Mouse (Mus musculus): ENCODE measurements at regions not wholly inside any gene's neighbourhood (a gene's known extent, or its start where the extent isn't known, plus 50 kb on each side); places are given as distances from the start of the nearest gene placed in this dataset.

GRCm38 (mm10) chr6:101484526-101485287, 107.0 kb upstream of the Pdzrn3 start:
- peak; percentile 15; the same call in 1 of the 2 replicates for ATAC-seq (ENCODE audit: low TSS enrichment)

DNA sequence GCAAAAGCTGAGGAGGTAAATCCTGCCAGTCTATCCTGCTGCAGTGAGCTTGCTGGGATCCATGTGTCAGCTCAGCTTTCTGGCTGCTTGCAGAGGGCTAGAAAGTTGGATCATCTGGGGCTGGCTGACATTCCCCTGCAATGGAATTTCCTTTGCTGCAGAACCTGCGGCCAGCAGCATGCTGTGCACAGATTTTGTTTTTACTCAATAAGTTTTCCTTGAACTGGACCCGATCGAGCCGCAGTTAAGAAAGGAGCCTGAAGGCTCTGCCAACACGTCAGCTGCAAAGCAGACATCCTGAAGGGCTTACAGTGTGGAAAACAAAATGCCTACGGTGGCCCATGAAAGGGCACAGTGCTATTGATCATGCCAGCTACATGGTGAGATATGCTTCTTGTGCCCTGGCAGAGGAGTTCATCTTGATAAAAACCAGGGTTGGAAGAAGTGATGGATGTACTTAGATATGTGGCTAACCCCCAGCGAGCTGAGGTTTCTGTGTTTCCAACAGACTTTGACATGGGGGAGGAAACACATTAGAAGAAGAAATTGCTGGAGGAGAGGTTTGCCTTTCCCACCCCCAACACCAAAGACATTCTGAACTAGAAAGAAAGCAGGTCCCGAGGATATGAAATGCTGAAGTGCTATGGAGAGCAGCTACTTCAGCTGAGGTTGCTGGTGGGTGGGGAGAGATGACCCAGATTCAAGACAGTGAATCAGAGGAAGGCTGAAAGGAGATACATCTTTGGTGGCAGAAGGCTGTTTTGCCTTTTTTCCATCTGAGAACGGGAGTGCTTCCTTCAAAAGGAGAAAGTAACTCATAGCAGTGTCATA, 105.2 kb upstream of the Pdzrn3 start:
- peak; percentile 95 for ATAC-seq (ENCODE audit: low TSS enrichment)

- no peak for ATAC-seq (ENCODE audit: low TSS enrichment)
Observed at GRCm38 (mm10) chr6:101473956-101474355, 96.3 kb upstream of the Pdzrn3 start.

DNA sequence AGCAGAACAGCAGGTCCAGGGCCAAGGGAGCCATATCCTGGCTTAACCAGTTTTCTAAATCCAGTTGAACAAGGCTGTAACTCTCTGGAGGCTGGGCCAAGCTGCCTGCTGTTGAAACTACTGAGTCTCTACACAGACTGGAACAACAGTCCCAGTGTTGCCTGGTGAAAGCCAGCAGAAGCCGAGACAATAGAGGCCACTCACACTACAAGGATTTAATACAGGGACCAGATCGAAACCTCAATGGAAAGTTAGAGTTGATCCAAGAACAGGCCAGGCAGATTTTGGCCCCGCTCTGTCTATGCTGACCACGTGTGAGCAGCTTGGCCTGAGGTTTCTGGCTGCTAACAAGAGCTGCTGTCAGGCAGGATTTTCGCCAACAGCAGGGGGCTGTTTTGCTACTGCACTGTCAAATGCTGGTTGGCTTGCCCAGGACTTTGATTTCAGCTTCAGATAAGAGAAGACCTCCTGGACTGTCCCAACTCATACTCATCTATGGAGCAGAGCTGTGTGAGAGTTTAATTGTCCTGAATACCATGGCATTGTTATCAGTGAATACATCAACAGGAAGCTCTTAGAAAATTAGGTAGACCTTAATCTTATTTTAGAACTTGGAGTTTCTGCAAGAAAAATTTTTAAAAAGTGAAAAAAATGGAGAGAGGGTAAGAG, 95.7 kb upstream of the Pdzrn3 start:
- ATAC-seq (ENCODE audit: low TSS enrichment) = peak; percentile 96

DNA sequence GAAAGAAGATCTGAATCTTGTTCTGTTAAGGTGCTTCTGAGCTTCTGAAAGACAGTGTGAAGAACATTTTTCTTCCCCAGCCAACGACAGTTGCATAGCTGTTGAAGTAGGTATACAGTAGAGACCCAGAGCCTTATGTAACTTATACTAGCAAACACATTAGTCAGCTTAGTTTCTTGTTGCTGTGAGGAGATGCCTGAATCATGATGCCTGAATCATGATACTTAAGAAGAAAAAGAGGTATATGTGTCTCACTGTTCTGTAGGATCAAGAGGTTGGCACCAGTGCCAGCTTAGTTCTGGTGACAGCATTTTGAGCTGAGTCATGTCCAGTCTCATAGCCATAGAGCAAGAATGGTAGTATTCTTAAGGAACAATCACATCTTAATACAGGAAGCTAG, 87.2 kb upstream of the Pdzrn3 start:
- ATAC-seq (ENCODE audit: low TSS enrichment) = peak; percentile 91

GRCm38 (mm10) chr6:101463812-101464320, 86.2 kb upstream of the Pdzrn3 start:
- ATAC-seq (ENCODE audit: low TSS enrichment) = no peak

- peak; percentile 88 for ATAC-seq (ENCODE audit: low TSS enrichment)
Observed at GRCm38 (mm10) chr6:101446720-101447119, 69.0 kb upstream of the Pdzrn3 start.

GRCm38 (mm10) chr6:101446316-101446715, 68.6 kb upstream of the Pdzrn3 start:
- peak; percentile 36; the same call in 1 of the 2 replicates for ATAC-seq (ENCODE audit: low TSS enrichment)

- ATAC-seq (ENCODE audit: low TSS enrichment) = peak; percentile 53
Observed at GRCm38 (mm10) chr6:101432769-101433168, 55.1 kb upstream of the Pdzrn3 start.

GRCm38 (mm10) chr6:101429634-101430033, 51.9 kb upstream of the Pdzrn3 start:
- no peak for ATAC-seq (ENCODE audit: low TSS enrichment)

All from frontal cortex, adult (tissue).